Mouse (Mus musculus) kidney, embryonic 15.5 days (tissue): Measurements from ENCODE around the gene Ctsh. TPM values are rescaled to one million over a fixed set of nuclear protein-coding genes. Genes with fewer than 3 reads are reported as not detected.

Experiments
- ATAC-seq: fragments of 200-750 bp; cut with Nextera tagmentation; replicated peaks from 2 replicates; pipeline ENCODE4 v1.8.0; 2017; ENCODE audit warnings: moderate TSS enrichment; ENCODE audit not compliant: low FRiP score
- H3K27ac ChIP-seq: fragments of 300-500 bp; sonication (generic); 2 replicates; pipeline ENCODE4 v1.5.1; 2015; ENCODE audit warnings: mild to moderate bottlenecking, inconsistent platforms
- H3K27me3 ChIP-seq: fragments of 300-500 bp; sonication (generic); 2 replicates; pipeline ENCODE4 v1.6.1; 2015; ENCODE audit warnings: inconsistent platforms
- H3K36me3 ChIP-seq: fragments of 300-500 bp; sonication (generic); 2 replicates; pipeline ENCODE4 v1.6.1; 2015; ENCODE audit warnings: inconsistent platforms
- H3K4me1 ChIP-seq: fragments of 300-500 bp; sonication (generic); 2 replicates; pipeline ENCODE4 v1.6.1; 2015; ENCODE audit warnings: inconsistent platforms
- H3K4me2 ChIP-seq: fragments of 300-500 bp; sonication (generic); 2 replicates; pipeline ENCODE4 v1.6.1; 2015; ENCODE audit warnings: moderate library complexity, mild to moderate bottlenecking, inconsistent platforms
- H3K4me3 ChIP-seq: fragments of 300-500 bp; sonication (generic); replicated peaks from 2 replicates; pipeline ENCODE4 v1.5.1; 2015; ENCODE audit warnings: mild to moderate bottlenecking, inconsistent platforms
- H3K9ac ChIP-seq: fragments of 300-500 bp; sonication (generic); 2 replicates; pipeline ENCODE4 v1.6.1; 2015; ENCODE audit warnings: mild to moderate bottlenecking, inconsistent platforms
- H3K9me3 ChIP-seq: fragments of 300-500 bp; sonication (generic); replicated peaks from 2 replicates; pipeline ENCODE4 v1.6.1; 2016; ENCODE audit warnings: inconsistent platforms
- WGBS: fragments of 180-500 bp; shearing (Covaris S2); methylation state at CpG from one replicate; pipeline ENCODE4 v1.1.7; 2015; ENCODE audit warnings: mixed read lengths; 5-methylcytosine and 5-hydroxymethylcytosine counted together
- polyA plus RNA-seq: library from polyadenylated mRNA; unstranded; fragments of >200 nt; fragmentation: Nextera tagmentation; extraction: Ambion mirVana; gene quantifications from 2 replicates; pipeline ENCODE4 v1.2.1, GENCODE M21; 2015

Ctsh gene
- polyA plus RNA-seq = 98.2 and 112 TPM in 2 replicates

DNA sequence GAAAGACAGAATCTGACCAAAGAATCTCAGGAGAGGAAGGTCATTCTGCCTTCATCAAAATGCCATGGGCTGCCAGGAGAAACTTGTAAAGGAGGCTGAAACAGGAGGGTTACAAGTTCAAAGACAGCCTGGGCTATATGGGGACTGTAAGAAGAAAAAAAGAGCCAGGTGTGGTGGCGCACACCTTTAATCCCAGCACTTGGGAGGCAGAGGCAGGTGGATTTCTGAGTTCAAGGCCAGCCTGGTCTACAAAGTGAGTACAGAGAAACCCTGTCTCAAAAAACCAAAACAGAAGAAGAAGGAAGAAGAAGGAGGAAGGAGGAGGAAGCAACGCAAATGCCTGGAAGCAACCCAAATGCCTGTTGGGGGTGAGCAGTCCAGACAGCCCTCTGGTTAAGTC is at the start of gene Ctsh:
Gene Ctsh, plus strand, starts transcription at position 301 of the 400 bp plus-strand sequence.
- Histone ChIP-seq H3K36me3 (no peaks in the 10 kb centered on the region), H3K27me3 (no peaks in the 10 kb centered on the region), H3K4me2 (peak within 1 kb of the TSS; percentile 90), H3K9me3 (no peaks in the 10 kb centered on the region), H3K27ac (peak within 1 kb of the TSS; percentile 72), H3K4me1 (peaks cover 7% of the 10 kb centered on the region; the same call in 1 of the 2 replicates), H3K9ac (peak within 1 kb of the TSS; percentile 59), H3K4me3 (peak within 1 kb of the TSS; percentile 54)
- ATAC-seq = 0 out of 2 replicates have a peak, but pooled peaks have one; percentile 17
- WGBS = 81% methylated on average over 2 of the region's 2 CpGs

DNA sequence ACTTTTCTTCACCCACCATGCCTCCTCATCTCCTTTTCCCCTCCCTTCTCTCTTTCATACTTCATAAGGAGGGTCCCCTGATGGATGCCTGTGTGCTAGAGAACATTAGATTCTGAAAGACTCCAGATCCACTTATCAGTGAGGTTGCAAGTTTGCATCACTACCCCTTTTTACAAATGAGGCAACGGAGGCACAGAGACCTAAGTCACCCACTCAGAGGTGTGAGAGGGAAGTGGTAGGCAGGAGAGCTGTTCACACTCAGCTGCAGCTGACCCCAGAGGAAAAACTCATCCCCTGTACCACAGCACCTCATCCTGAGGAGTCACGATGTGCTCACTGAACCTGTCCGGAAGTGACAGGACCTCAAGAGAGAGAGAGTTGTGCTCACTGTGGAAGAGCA is 47.5 kb upstream of the Ctsh start:
- Histone ChIP-seq H3K27ac (no peak overlapping the region), H3K4me3 (no peak overlapping the region), H3K9ac (no peak overlapping the region), H3K9me3 (no peaks in the 10 kb centered on the region), H3K36me3 (no peaks in the 10 kb centered on the region), H3K4me1 (no peaks in the 10 kb centered on the region), H3K4me2 (no peak overlapping the region), H3K27me3 (no peaks in the 10 kb centered on the region)
- no peak for ATAC-seq
- WGBS = 89% methylated on average over 3 of the region's 3 CpGs

DNA sequence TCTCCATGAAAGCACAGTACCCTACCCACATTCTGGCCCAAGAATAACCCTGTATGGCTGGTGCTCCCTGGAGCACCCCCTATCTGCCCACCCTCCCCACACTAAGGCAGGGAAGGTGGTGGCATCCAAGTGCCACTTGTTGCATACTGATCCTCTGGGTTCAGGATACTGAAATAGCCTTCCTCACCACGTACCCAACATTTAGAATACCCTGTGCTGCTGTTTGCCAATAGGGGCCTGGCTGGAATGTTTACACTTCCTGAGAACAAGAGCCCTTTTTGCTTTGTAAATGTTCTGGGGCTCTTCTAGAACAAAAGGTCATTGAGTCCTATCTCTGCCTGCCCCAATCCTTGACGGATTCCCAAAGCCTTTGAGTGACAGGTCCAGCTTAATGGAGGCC is 46.9 kb upstream of the Ctsh start:
- no peak overlapping the region for H3K4me2 ChIP-seq
- H3K36me3 ChIP-seq = no peaks in the 10 kb centered on the region
- no peaks in the 10 kb centered on the region for H3K27me3 ChIP-seq
- no peak overlapping the region for H3K27ac ChIP-seq
- WGBS = 58% methylated on average over 2 of the region's 2 CpGs
- no peaks in the 10 kb centered on the region for H3K4me1 ChIP-seq
- no peak overlapping the region for H3K4me3 ChIP-seq
- no peak for ATAC-seq
- no peak overlapping the region for H3K9ac ChIP-seq
- H3K9me3 ChIP-seq = no peaks in the 10 kb centered on the region

DNA sequence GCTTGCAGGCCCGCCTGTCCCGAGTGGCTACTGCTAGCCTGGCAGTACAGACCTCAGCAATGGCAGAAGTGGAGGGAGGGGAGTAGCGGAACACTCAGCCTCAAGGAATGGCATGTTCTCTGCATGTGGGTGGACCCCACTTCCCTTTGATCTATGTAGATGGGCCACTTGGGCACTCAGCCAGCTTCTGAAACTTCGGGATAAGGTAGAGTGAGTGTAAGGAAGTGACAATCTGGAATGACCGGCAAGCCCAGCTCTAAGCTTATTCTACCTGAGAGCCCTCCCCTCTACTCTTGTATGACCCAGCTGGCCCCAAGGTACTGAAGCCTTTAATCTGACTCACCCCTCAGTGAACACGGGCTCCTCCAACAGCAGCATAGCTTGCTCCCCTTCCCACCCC is 45.8 kb upstream of the Ctsh start:
- H3K9me3 ChIP-seq = no peaks in the 10 kb centered on the region
- 72% methylated on average over 6 of the region's 6 CpGs for WGBS
- peak; percentile 52 for ATAC-seq
- H3K27me3 ChIP-seq = no peaks in the 10 kb centered on the region
- H3K4me2 ChIP-seq = no peak overlapping the region
- H3K27ac ChIP-seq = no peak overlapping the region
- H3K9ac ChIP-seq = no peak overlapping the region
- H3K4me1 ChIP-seq = no peaks in the 10 kb centered on the region
- no peak overlapping the region for H3K4me3 ChIP-seq
- H3K36me3 ChIP-seq = no peaks in the 10 kb centered on the region

GRCm38 (mm10) chr9:90011849-90012248 is 42.1 kb upstream of the Ctsh start:
- 33% methylated on average over 2 of the region's 2 CpGs for WGBS
- H3K9ac ChIP-seq = no peak overlapping the region
- no peaks in the 10 kb centered on the region for H3K9me3 ChIP-seq
- no peaks in the 10 kb centered on the region for H3K27me3 ChIP-seq
- H3K27ac ChIP-seq = no peak overlapping the region
- H3K36me3 ChIP-seq = no peaks in the 10 kb centered on the region
- no peak for ATAC-seq
- no peak overlapping the region for H3K4me2 ChIP-seq
- H3K4me3 ChIP-seq = no peak overlapping the region
- no peaks in the 10 kb centered on the region for H3K4me1 ChIP-seq

DNA sequence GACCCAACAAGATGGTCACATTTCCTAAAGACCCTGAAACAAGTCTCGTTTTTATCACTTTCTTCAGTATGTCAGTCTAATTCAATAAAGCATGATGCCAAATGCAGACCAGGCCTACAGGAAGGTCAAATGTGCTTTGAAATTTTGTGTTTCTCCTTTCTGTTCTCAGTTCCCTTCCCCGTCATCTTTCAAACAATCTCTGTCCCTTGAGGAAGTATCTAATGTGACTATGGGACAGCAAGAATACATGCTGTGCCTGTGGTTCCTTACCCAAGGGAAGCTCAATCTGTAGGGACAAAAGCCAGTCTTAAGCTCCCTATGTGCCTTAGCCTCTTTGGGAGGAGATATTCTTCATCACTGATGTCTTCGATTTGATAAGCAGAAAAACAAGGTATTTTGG is 39.3 kb upstream of the Ctsh start:
- WGBS = 84% methylated on average over 3 of the region's 3 CpGs
- no peaks in the 10 kb centered on the region for H3K36me3 ChIP-seq
- H3K9ac ChIP-seq = no peak overlapping the region
- H3K27me3 ChIP-seq = no peaks in the 10 kb centered on the region
- H3K27ac ChIP-seq = no peak overlapping the region
- H3K4me1 ChIP-seq = no peaks in the 10 kb centered on the region
- H3K9me3 ChIP-seq = no peaks in the 10 kb centered on the region
- no peak overlapping the region for H3K4me3 ChIP-seq
- ATAC-seq = no peak
- H3K4me2 ChIP-seq = no peak overlapping the region

- no peaks in the 10 kb centered on the region for H3K9me3 ChIP-seq
- WGBS = 66% methylated on average over 6 of the region's 6 CpGs
- no peaks in the 10 kb centered on the region for H3K27me3 ChIP-seq
- no peak overlapping the region for H3K9ac ChIP-seq
- H3K4me1 ChIP-seq = no peaks in the 10 kb centered on the region
- ATAC-seq = peak; percentile 56; the same call in 1 of the 2 replicates
- H3K4me3 ChIP-seq = no peak overlapping the region
- no peak overlapping the region for H3K4me2 ChIP-seq
- H3K36me3 ChIP-seq = no peaks in the 10 kb centered on the region
- no peak overlapping the region for H3K27ac ChIP-seq
Measured at GRCm38 (mm10) chr9:90016204-90016603, 37.7 kb upstream of the Ctsh start.

DNA sequence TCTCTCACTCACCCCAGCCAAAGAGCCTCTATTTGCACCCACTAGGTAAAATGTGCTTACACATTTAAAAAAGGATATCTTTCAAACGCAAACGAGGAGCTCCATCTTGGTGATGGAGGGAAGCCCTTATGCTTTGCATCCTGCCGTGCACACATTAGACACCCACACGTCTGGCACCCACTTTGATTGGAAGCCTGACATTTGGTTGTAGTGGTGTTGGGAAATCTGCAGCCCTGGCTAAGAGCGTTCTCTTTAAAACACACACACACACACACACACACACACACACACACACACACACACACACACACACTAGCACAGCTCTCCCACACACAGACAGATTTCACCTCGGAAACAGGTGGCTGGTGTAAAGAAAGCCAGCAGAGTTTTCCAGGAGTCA is 33.1 kb upstream of the Ctsh start:
- H3K9ac ChIP-seq = no peak overlapping the region
- no peaks in the 10 kb centered on the region for H3K4me1 ChIP-seq
- ATAC-seq = no peak
- no peaks in the 10 kb centered on the region for H3K36me3 ChIP-seq
- H3K9me3 ChIP-seq = no peaks in the 10 kb centered on the region
- no peaks in the 10 kb centered on the region for H3K27me3 ChIP-seq
- H3K27ac ChIP-seq = no peak overlapping the region
- H3K4me2 ChIP-seq = no peak overlapping the region
- H3K4me3 ChIP-seq = no peak overlapping the region
- WGBS = 78% methylated on average over 6 of the region's 6 CpGs

GRCm38 (mm10) chr9:90021442-90021841 is 32.5 kb upstream of the Ctsh start:
- no peak overlapping the region for H3K9ac ChIP-seq
- H3K36me3 ChIP-seq = no peaks in the 10 kb centered on the region
- H3K9me3 ChIP-seq = no peaks in the 10 kb centered on the region
- no peak for ATAC-seq
- 83% methylated on average over 4 of the region's 4 CpGs for WGBS
- no peak overlapping the region for H3K4me2 ChIP-seq
- H3K27ac ChIP-seq = no peak overlapping the region
- H3K4me3 ChIP-seq = no peak overlapping the region
- H3K27me3 ChIP-seq = no peaks in the 10 kb centered on the region
- H3K4me1 ChIP-seq = no peaks in the 10 kb centered on the region

GRCm38 (mm10) chr9:90027709-90028108 is 26.2 kb upstream of the Ctsh start:
- Histone ChIP-seq H3K4me3 (no peak overlapping the region), H3K4me1 (no peaks in the 10 kb centered on the region), H3K4me2 (no peak overlapping the region), H3K9ac (no peak overlapping the region), H3K27me3 (no peaks in the 10 kb centered on the region), H3K27ac (no peak overlapping the region), H3K9me3 (no peaks in the 10 kb centered on the region), H3K36me3 (no peaks in the 10 kb centered on the region)
- 92% methylated on average over 6 of the region's 6 CpGs for WGBS
- no peak for ATAC-seq

DNA sequence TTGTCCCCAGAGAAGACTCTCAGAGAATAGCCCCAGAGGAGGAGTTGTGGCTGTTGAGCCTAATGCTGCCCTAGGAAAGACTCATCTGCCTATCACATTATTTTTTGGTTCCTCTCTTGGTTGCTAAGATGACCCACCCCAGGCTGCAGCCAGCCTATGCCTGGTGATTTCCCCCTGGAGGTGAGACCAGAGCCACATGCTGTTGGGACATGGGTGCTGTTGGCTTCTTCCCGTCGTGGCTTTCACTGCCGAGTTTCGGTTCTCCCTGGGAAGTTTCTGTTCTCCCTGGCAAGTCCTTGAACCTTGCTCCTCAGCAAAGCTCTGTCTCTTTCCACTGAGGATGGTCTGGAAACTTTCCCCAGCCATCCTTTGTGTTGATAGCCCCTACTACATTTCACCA is 20.0 kb upstream of the Ctsh start:
- Histone ChIP-seq H3K9ac (no peak overlapping the region), H3K9me3 (no peaks in the 10 kb centered on the region), H3K4me2 (no peak overlapping the region), H3K4me1 (no peaks in the 10 kb centered on the region), H3K36me3 (no peaks in the 10 kb centered on the region), H3K27ac (no peak overlapping the region), H3K4me3 (no peak overlapping the region), H3K27me3 (no peaks in the 10 kb centered on the region)
- 86% methylated on average over 4 of the region's 4 CpGs for WGBS
- ATAC-seq = no peak

DNA sequence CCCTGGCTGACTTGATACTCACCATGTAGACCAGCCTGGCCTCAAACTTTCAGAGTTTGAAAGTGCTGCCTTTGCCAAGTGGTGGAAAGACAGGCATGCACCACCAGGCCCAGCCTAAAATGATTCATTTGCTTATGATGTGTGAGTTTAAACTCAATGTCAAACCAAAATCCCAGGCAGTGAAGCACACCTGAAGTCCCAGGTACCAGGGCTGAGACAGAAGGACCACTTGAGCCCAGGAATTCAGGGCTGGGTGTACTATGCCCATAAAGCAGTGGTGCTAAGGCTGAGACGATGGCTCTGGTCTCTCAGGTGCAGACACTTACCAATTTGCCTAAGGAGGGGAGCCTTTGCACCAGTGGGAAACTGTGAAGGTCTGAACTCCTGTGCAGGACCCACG is 18.8 kb upstream of the Ctsh start:
- H3K4me3 ChIP-seq = no peak overlapping the region
- no peak for ATAC-seq
- no peak overlapping the region for H3K27ac ChIP-seq

GRCm38 (mm10) chr9:90035794-90036193 is 18.2 kb upstream of the Ctsh start:
- H3K4me3 ChIP-seq = no peak overlapping the region
- H3K9ac ChIP-seq = no peak overlapping the region
- 80% methylated on average over 3 of the region's 3 CpGs for WGBS
- ATAC-seq = no peak
- no peaks in the 10 kb centered on the region for H3K36me3 ChIP-seq
- no peaks in the 10 kb centered on the region for H3K27me3 ChIP-seq
- H3K27ac ChIP-seq = no peak overlapping the region
- H3K4me1 ChIP-seq = no peaks in the 10 kb centered on the region
- H3K4me2 ChIP-seq = no peak overlapping the region
- H3K9me3 ChIP-seq = no peaks in the 10 kb centered on the region

More for the DNA sequence above, 18.8 kb upstream of the Ctsh start:
- Histone ChIP-seq H3K36me3 (no peaks in the 10 kb centered on the region), H3K4me1 (no peaks in the 10 kb centered on the region), H3K4me2 (no peak overlapping the region), H3K9ac (no peak overlapping the region), H3K9me3 (no peaks in the 10 kb centered on the region), H3K27me3 (no peaks in the 10 kb centered on the region)
- WGBS = 78% methylated on average over 2 of the region's 2 CpGs
